Mouse (Mus musculus) c-Kit-negative CD71-positive TER-119-positive erythroid progenitor cells, embryonic 14.5 days (primary cell): ENCODE results near the gene Gpr87.
A peak's percentile ranks its signal among the peaks of the same experiment; 100 is the strongest.

Experiments used
- DNase-seq: peaks from one replicate; pipeline ENCODE4 v3.0.0-alpha.2; 2013; ENCODE audit warnings: low read depth, low spot score

Gpr87 gene

DNA sequence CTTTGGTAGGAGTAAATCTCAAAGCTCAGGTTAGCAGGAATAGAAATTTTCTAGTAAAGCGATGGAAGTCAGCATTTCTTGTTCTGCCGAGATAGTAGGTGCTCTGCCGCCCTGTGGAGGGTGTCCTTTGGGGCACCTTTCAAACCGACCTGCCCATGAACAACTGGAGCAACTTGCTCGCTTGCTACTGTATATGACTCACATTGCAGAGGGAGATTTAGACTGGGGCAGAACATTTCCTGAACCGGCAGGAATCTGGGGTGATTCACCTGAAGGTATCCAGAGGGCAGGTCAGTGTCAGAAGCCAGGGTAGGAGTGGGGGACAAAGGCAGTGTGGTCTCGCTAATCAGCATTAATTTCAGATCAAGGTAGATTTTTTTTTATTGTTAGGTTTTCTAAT lies at the start of gene Gpr87:
Gene Gpr87 (minus strand): TSS at position 167 of the 400 bp plus-strand sequence.
- no peak for DNase-seq

DNA sequence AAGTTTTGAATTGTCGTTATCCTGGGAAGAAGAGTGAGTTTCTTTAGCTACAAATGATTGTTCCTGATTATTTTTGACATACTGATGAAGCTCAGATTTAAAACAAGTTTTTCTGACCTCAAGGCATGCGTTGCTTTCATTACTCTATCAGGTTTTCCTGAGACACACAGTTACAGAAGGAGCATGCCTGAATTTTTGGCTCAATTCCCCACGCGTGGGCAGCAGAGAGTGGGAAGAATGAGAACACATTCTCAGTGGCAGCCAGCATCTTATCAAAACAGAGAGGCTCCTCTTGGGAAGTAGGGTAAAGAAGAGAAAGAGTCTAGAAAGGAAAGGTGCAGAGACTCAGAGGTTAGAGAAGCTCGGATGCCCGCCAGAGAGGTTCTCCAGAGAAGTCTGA lies 48.5 kb upstream of the Gpr87 start:
- DNase-seq, result no peak

DNA sequence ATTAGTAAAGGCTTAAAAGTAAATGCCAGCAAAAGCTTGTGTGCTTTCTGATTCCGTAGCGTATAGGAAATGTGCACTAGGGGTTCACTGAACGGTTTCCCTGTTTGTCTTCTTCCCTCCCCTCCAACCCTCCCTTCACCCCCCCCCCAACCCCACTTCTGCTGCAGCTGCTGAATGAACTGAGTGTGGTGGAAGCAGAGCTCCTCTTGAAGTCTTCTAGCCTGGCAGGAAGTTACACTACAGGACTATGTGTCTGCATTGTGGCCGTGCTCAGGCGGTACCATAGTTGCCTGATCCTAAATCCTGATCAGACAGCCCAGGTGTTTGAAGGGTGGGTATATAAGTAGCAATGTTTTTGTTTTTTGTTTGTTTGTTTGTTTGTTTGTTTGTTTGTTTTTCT lies 40.0 kb upstream of the Gpr87 start:
- no peak for DNase-seq

DNA sequence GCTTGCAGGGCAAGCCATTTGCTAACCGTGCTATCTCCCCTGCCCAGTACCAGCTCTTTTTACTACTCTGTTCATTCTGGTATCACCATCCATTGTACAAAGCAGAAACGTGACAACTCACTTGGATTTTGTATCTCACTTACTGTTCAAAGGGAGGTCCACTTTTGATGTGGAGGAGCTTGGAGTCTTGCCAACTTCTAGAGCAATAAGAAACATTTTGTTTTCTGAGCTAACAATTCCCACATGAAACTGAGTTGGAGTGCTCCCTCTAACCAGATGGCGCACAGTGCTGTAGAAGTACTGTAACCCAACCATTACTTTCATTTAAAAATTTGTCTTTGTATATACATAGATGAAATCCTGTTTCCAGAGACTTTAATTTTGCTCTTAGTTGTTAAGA lies 36.0 kb upstream of the Gpr87 start:
- no peak for DNase-seq

DNA sequence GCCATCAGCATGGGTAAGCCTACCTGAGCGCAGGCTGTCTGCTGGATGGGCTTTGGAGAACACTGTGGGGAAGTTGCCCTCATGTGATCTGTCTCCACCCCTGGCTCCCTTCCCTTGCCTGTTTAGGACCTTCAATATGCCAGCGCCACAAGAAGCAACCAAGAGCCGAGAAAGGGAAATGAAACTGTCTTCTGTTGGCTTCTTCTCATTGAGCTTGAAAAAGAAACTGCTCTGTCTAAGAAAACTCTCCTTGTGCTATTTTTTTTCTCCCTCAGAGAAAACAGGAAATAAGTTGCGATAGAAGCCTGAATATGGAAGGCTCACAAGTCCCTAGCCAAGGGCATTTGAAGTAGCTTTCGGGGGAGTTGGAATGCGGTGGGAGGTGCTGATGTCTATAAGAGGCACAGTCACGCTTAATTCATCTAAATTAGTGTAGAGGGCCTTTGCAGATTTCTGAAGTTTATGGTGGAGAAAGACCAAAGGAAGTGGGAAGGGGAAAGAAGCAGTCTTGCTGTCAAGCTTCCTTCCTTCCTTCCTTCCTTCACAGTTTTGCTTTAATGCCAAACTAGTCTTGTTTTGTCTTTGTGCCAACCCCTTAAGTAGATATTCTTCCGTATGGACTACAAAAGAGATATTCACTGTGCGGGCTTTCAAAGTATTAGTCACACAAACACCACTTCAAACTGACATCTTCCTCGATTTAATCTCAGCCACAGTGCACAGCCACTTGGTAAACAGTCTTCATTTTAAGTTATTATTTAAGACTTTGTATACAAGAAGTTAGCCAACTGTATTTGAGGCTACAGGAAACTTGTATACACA lies 34.0 kb upstream of the Gpr87 start:
- no peak for DNase-seq

DNA sequence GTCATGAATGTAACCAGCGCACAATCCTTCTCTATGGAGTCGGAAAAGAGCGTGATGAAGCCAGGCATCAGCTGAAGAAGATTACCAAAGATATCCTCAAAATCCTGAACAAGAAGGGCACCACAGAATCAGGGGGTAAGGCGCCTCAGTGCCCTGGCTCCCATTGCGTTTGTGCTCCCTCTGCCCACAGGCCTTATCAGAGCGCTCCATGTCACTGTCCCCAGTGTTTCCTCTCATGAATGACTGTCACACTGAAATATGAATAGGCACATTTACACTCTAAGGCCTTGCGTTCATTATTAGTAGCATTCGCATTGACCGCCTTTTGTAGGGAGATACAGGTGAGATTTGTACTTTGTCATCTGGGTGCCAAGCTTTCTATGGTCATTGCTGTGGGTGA lies 32.8 kb upstream of the Gpr87 start:
- no peak for DNase-seq

DNA sequence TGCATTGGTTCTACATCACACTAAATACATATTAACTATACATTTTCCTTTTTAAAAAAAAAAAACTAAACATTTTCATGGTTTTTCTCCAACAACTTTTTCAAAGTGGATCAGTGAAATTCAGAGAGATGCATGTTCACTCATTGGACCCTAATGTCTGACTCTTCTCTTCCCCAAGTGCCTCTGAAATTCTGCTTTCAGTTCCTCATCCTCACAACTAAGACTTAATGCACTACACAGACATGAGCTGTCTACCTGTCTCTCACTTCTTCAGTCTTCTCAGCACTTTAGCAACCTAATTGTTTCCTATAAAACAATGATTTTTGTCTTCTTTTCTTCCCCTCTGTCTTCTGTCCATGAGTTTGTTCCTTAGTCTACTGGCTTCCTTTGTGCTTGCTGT lies 30.5 kb upstream of the Gpr87 start:
- no peak for DNase-seq

DNA sequence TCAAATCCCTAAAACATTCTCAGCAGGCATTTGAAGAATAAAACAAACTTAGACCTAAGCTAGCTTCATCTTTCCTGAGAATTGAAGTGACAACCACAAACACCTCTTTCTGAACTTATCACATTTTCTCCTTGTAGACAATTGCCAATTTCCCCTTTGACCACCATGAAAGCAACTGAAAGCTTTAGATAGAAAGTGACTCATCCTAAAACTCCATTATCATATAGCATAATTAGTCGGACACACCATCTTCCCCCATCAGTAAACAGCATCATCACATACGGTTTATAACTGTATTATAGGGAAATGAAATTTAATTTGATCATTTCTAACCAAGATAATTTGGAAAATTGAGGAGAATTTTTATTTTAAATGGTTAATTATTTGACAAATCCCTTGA lies 27.4 kb upstream of the Gpr87 start:
- DNase-seq, result no peak

DNA sequence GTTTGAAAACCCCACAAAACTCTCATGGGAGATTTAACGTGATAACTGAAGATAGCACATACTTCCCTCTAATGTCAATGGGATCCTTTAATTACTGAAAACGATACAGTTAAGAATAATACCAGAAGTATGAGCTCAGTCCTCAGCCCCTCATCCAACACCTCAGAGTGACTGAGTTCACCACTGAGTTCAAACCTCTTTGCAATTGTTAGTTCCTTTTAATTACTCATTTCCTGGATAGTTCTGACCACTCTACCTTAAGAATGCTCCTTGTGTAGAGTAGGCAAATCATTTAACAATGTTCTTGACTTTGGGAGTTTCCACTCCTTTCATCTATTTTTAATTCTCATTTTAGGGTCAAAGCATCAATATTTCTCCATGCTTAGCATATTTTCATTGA lies 24.4 kb upstream of the Gpr87 start:
- DNase-seq, result no peak

DNA sequence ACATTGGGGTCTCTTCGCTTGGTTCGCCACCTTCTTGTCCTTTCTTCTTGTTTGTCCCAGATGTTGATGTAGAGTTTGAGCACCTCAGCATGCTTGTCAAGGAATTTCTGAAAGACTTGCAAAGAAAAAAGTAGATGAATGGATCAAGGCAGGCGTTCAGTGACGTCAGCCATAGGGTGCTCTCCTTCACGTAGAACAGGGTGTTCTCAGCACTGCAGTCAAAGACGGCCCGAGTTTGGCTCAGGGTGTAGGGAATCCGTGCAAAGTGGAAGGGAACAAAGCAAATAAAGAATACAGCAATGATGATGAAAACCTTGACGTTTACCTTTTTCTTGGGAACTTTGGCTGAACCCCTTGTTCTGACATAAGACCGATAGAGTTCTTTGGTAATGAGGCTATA lies 22.3 kb upstream of the Gpr87 start:
- DNase-seq, result no peak

DNA sequence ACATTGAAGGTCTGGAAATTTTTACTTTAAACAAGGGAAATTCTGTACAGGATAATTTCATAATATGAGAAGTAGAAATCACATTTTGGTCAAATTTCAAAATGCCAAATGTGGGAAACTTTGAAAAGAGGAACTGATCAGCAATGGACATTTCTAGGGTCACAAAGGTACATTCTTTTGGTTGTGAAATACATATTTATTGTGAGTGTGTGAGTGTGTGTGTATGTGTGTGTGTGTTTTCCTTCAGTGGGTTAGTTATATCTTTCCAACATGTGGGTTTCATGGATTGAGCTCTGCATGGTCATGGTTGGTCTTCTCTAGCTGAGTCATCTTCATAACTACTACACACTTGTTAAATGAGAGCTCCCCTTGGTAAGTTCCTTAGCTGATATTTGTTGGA lies 17.5 kb upstream of the Gpr87 start:
- DNase-seq, result no peak

DNA sequence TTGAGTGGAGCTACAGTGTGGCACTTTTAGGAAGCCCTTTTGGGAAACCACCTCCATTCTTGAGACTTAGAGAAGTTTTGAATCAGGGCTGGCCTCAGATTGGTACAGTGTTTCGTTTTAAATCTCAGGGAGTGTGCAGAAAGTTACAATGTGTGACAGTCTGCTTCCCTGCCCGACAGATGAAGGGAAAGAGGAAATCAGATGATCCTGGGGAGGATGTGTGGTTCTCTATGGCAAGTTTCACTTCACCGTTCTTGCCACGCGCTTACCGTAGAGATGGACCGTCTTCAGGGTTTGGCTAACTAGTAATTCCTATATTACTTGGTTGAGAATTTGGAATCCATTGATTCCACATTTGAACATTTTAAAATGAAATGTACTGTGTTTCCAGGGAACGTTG lies 16.9 kb upstream of the Gpr87 start:
- no peak for DNase-seq

DNA sequence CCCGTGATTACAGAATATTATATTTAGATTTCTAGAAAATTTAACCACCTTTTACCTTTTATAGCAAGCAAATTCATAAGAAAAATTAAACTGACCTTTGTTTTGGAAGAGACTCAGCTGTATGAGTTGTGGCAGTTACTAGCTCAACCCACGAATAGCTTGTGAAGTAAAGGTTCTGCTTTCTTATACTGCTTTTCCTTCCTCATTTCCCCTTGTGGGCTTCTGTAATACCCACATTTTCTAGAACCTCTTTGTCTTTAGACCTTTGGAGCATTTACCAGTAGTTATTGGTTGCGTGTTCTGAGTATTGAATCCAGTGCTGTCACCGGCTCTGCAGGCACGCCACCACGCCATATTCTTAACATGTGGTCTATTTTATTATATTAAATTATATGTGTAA lies 15.8 kb upstream of the Gpr87 start, which contains the start of gene P2ry13:
Gene P2ry13 (minus strand): TSS at position 156 of the 400 bp plus-strand sequence.
- DNase-seq, result no peak

DNA sequence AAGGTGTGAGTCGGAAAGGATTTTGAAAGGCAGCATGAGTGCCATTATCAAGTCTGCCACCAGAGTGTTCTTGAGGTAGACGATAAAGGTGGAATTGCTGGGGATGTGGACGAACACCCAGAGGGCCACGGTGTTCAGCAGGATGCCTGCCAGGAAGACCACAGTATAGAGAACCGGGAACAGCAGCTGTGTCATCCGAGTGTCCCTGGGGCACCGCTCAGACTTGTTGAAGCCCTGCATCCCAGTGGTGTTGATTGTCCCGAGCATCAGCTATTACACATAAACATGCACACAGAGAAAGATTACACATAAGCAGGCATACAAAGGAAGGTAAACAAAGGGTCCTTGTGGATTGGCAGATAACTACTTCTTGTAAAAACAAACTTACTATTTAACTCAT lies 15.2 kb upstream of the Gpr87 start:
- DNase-seq, result no peak

DNA sequence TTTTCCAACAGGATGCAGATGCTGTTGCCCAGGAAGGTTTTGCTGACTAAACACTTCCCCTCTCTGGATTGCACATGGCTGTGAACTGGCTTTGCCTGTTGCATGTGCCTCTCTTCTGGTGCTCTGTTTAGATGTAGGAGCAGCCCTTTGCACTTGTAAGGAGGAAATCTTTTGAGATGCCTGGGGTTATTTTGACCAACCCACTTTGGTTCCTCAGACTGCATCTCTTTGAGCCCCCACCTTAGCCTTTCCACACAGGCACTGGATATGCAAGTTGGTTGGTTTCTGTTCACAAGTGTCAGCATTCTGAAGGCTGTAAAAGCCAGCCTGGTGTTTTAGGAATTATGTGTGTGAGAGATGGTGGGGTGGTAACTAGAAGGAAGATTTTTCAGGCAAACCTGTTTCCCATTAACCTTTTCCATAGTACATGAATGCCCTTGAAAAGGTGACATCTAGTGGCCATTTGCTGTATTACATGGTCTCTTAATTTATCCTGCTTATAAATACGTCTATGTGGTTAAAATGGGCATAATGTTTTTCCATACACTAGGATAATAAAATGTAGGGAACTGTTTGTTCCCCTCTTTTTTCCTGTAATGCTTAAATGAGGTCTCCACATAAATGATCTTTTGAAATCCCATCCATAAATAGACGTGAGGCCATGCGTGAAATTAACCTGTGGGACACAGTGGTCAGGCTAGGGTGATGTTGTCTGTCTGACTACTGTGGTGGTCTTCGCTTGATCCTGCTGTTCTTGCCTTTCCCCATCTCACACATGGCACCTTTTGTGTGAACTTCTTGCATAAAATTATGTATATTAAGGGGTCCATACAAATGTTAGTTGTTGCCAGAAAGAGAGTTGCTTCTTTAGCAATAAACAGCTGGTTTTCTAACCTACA lies 14.0 kb upstream of the Gpr87 start:
- DNase-seq, result peak; percentile 31

DNA sequence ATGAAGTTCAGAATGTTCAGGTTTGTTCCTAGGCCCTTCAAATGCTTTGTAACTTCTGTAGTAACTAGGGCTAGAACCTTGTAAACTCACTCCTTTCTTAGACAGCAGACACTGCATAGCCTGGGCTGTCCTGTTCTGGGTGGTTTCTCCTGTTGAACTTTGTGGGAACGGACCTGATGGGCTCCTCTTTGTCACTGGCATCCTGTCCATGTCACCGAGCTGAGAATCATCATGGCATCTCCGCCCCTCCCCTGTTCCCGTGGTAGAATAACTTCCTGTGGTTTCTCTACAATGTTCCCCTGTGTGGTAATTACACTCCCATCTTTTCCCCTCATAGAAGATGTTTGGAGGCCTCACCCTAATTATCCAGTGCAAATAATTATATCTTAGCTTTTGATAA lies 11.0 kb upstream of the Gpr87 start:
- DNase-seq, result no peak

DNA sequence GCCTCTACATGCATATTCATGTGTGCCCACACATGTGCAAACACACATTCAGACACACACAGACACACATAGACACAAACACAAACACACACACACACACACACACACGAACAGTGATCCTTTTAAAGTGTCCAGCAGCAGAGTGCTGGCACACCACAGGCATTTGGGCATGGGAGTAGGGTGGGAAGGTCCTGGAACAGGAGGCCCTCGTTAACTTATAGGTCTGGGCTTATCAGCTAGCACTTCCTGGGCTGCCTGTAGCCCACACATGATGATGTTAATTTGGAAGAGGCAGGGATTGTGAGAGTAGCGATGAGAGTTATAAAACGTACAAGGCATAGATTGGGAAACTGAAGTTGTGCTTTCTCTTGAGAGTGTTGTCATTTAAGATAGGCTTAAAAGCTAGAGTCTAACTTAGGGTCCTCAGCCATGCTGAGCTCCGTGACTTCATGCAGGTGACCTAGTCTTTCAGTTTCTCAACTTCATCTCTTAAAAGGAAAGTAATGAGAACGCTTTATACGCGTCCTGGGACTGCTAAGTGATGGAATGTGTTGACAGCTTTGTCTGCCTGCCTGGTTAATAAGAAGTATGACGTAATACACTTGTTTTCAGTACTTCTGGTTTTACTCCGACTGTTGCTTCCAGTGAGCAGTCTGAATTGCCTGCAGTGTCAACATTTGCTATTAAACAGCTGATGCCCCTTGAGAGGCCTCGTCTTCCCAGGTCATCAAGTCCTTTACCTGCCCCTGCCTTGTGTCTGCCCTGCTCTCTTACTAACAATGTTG lies 10.0 kb upstream of the Gpr87 start:
- DNase-seq, result no peak

DNA sequence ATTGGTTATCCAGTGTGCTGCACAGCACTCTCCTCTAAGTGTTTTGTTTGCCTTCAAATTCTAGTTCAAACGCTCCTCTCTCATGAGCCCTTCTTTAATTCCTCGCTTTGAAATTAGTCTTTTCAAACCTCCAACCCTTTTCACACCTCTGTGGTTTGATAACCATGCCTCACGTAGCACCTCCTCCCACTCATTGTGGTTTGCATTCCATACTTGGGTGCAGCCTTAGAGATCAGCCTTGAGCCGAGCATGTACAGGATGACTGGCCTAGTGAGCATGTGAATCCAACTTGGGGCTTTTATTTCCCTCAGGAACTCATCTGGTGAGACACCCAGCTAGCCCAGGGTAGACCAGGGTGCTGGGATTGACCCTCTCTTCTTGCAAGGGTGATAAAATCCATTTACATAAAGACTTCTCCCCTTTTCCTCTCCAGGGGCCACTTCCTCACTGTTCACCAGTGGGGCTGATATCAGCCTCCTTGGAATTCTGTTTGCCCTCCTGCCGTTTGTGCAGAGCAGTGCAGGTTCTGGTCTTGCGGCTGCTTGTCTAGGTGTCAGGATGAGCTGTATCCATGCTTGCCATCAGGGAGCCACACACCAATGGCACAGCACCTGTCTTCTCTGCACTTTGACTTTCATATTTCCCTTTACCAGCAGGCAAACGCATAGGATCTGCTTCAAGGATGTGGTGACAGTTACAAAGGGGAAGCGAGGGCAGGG lies 9.1 kb upstream of the Gpr87 start:
- no peak for DNase-seq

DNA sequence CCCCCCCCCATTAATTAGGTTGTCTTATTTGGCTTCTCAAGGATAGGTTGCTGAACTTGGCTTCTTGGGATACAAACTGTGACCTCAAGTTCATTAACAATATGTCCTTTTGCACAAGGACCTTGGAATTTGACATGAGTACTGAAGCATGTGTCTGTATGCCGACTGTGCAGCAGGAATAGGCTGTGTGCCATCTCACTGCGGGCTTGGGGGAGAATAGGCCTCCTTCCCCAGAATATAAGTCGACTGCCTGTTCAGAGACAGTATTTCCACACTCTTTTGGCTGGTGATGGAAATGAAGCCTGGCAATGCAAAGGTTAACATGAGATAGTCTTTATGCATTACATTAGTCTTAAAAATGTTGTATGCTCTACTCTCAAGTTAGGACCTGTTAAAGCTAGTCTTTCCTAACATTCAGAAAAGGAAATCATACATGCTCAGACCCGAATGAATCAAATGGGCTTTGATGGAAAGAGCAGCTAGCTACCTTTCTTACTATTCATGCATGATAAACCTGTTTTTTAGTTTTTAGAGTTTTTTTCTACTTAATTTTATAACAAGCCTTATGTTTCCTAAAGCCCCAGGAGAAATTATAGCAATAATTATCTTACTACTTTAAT lies 2.5 kb upstream of the Gpr87 start:
- DNase-seq, result no peak

DNA sequence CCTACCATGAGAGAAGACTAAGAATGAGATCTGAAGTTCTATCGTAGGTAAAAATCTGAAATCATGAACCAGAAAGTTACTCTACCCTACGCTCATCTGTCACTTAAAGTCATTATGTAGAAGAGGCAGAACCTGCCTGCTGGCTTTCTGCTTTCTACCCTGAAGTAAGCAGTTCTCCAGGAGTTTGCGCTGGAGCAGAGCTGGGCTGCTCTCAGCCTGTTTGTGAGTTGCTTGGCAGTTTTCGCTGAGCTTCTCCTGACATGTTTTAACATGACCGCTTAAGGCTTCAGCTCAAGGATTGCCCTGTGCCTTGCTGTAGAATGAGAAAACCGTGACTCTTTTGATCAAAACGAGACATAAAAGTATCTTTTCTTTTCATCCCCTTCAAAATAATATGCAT lies 805 bp downstream of the Gpr87 start:
- no peak for DNase-seq

DNA sequence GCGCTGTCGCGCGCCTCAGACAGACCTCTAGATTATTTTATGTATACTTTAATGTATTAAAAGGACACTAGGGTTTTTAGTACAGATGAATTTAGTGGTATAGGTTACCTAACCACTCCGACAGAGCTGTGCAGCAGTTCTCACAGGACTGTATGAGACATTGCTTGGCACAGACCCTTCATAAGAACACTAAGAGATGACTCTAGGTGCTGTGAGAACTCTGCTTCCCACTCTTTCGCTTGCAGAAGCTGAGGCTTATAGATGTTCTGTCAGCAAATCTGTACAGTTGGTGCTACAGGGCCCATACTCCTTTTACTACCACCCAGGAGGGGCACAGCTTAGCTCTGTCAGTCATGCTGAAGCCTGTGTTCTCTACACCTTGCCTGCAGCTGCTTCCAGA lies 3.2 kb downstream of the Gpr87 start:
- DNase-seq, result no peak
